Mouse (Mus musculus): ENCODE data around the gene Tmem88. TPM values are rescaled to one million over a fixed set of nuclear protein-coding genes. Genes with fewer than 3 reads are reported as not detected.
A peak's percentile ranks its signal among the peaks of the same experiment; 100 is the strongest.

The Tmem88 gene
- polyA plus RNA-seq, 1 experiment from 2014 or later: 6.2 TPM

- Histone ChIP-seq H3K27ac (replicated peaks) (peak overlapping the region; percentile 98), H3K4me3 (replicated peaks) (peak overlapping the region; percentile 65), H3K9ac (replicated peaks) (peak overlapping the region; percentile 91), H3K9me3 (replicated peaks) (no peaks in the 10 kb centered on the region), H3K27me3 (replicated peaks) (peaks cover 5% of the 10 kb centered on the region; the same call in 1 of the 2 replicates), H3K4me1 (peaks cover 78% of the 10 kb centered on the region), H3K4me2 (peak overlapping the region; percentile 96), H3K36me3 (peaks cover 10% of the 10 kb centered on the region)
- ATAC-seq (ENCODE audit: low FRiP score): peak; percentile 16; the same call in 1 of the 2 replicates
- WGBS: 2% methylated on average over 11 of the region's 25 CpGs
These were observed 17.8 kb upstream of the Tmem88 start for GRCm38 (mm10) chr11:69415668-69416451.

- Histone ChIP-seq H3K27ac (replicated peaks) (peak overlapping the region; percentile 98), H3K9ac (replicated peaks) (peak overlapping the region; percentile 91), H3K4me3 (replicated peaks) (peak overlapping the region; percentile 65), H3K9me3 (replicated peaks) (no peaks in the 10 kb centered on the region), H3K36me3 (peaks cover 10% of the 10 kb centered on the region), H3K4me1 (peaks cover 75% of the 10 kb centered on the region), H3K27me3 (replicated peaks) (no peaks in the 10 kb centered on the region), H3K4me2 (peak overlapping the region; percentile 96)
- WGBS: 0% methylated on average over 3 of the region's 3 CpGs
- ATAC-seq (ENCODE audit: low FRiP score): peak; percentile 1; the same call in 1 of the 2 replicates
These were observed 17.3 kb upstream of the Tmem88 start for GRCm38 (mm10) chr11:69415327-69415667.

GRCm38 (mm10) chr11:69414421-69415326 lies 16.6 kb upstream of the Tmem88 start:
- Histone ChIP-seq H3K4me3 (replicated peaks) (peak overlapping the region; percentile 65), H3K4me2 (peak overlapping the region; percentile 96), H3K27me3 (replicated peaks) (no peaks in the 10 kb centered on the region), H3K9me3 (replicated peaks) (no peaks in the 10 kb centered on the region), H3K27ac (replicated peaks) (peak overlapping the region; percentile 98), H3K36me3 (peaks cover 10% of the 10 kb centered on the region), H3K9ac (replicated peaks) (peak overlapping the region; percentile 91), H3K4me1 (peaks cover 75% of the 10 kb centered on the region)
- no peak for ATAC-seq (ENCODE audit: low FRiP score)
- WGBS: 9% methylated on average over 4 of the region's 4 CpGs

GRCm38 (mm10) chr11:69413221-69414181 lies 15.5 kb upstream of the Tmem88 start, which contains the start of gene Kdm6b:
Gene Kdm6b, minus strand, starts transcription at chr11:69413675.
- ATAC-seq (ENCODE audit: low FRiP score): no peak
- H3K4me1 ChIP-seq: peaks cover 79% of the 10 kb centered on the region
- H3K4me3 ChIP-seq (replicated peaks): peak within 1 kb of the TSS; percentile 65
- peak within 1 kb of the TSS; percentile 91 for H3K9ac ChIP-seq (replicated peaks)
- H3K27me3 ChIP-seq (replicated peaks): no peaks in the 10 kb centered on the region
- H3K27ac ChIP-seq (replicated peaks): peak within 1 kb of the TSS; percentile 98
- H3K36me3 ChIP-seq: peaks cover 10% of the 10 kb centered on the region
- peak within 1 kb of the TSS; percentile 96 for H3K4me2 ChIP-seq
- no peaks in the 10 kb centered on the region for H3K9me3 ChIP-seq (replicated peaks)
- WGBS: 32% methylated on average over 12 of the region's 12 CpGs

GRCm38 (mm10) chr11:69412548-69412947 lies 14.5 kb upstream of the Tmem88 start:
- peaks cover 16% of the 10 kb centered on the region for H3K36me3 ChIP-seq
- WGBS: 52% methylated on average over 7 of the region's 7 CpGs
- H3K9me3 ChIP-seq (replicated peaks): no peaks in the 10 kb centered on the region
- peak overlapping the region; percentile 98 for H3K27ac ChIP-seq (replicated peaks)
- peak overlapping the region; percentile 77 for H3K9ac ChIP-seq (replicated peaks)
- peak overlapping the region; percentile 65 for H3K4me3 ChIP-seq (replicated peaks)
- H3K27me3 ChIP-seq (replicated peaks): no peaks in the 10 kb centered on the region
- no peak for ATAC-seq (ENCODE audit: low FRiP score)
- peak overlapping the region; percentile 96 for H3K4me2 ChIP-seq
- peaks cover 79% of the 10 kb centered on the region for H3K4me1 ChIP-seq

- peak overlapping the region; percentile 65 for H3K4me3 ChIP-seq (replicated peaks)
- H3K4me2 ChIP-seq: peak overlapping the region; percentile 96
- no peaks in the 10 kb centered on the region for H3K9me3 ChIP-seq (replicated peaks)
- H3K4me1 ChIP-seq: peaks cover 77% of the 10 kb centered on the region
- H3K9ac ChIP-seq (replicated peaks): peak overlapping the region; percentile 77
- under 1% methylated on average over 38 of the region's 39 CpGs for WGBS
- H3K36me3 ChIP-seq: peaks cover 24% of the 10 kb centered on the region
- no peaks in the 10 kb centered on the region for H3K27me3 ChIP-seq (replicated peaks)
- peak overlapping the region; percentile 98 for H3K27ac ChIP-seq (replicated peaks)
- ATAC-seq (ENCODE audit: low FRiP score): no peak
These were observed 13.6 kb upstream of the Tmem88 start for GRCm38 (mm10) chr11:69411538-69412203.

GRCm38 (mm10) chr11:69411073-69411535 lies 13.1 kb upstream of the Tmem88 start:
- Histone ChIP-seq H3K4me3 (replicated peaks) (peak overlapping the region; percentile 65), H3K4me1 (peaks cover 75% of the 10 kb centered on the region), H3K9ac (replicated peaks) (peak overlapping the region; percentile 77), H3K36me3 (peaks cover 30% of the 10 kb centered on the region), H3K27ac (replicated peaks) (peak overlapping the region; percentile 98), H3K4me2 (peak overlapping the region; percentile 96), H3K27me3 (replicated peaks) (no peaks in the 10 kb centered on the region), H3K9me3 (replicated peaks) (no peaks in the 10 kb centered on the region)
- WGBS: 0% methylated on average over 26 of the region's 26 CpGs
- ATAC-seq (ENCODE audit: low FRiP score): peak; percentile 51

- Histone ChIP-seq H3K4me1 (peaks cover 75% of the 10 kb centered on the region), H3K4me2 (peak overlapping the region; percentile 96), H3K9me3 (replicated peaks) (no peaks in the 10 kb centered on the region), H3K27ac (replicated peaks) (peak overlapping the region; percentile 98), H3K4me3 (replicated peaks) (peak overlapping the region; percentile 65), H3K9ac (replicated peaks) (peak overlapping the region; percentile 77), H3K36me3 (peaks cover 36% of the 10 kb centered on the region), H3K27me3 (replicated peaks) (no peaks in the 10 kb centered on the region)
- WGBS: under 1% methylated on average over 41 of the region's 41 CpGs
- ATAC-seq (ENCODE audit: low FRiP score): 0 out of 2 replicates have a peak, but pooled peaks have one; percentile 8
These were observed 12.5 kb upstream of the Tmem88 start for GRCm38 (mm10) chr11:69410310-69411072.

GRCm38 (mm10) chr11:69410045-69410309 lies 11.9 kb upstream of the Tmem88 start:
- ATAC-seq (ENCODE audit: low FRiP score): no peak
- peak overlapping the region; percentile 98 for H3K27ac ChIP-seq (replicated peaks)
- no peaks in the 10 kb centered on the region for H3K9me3 ChIP-seq (replicated peaks)
- H3K4me3 ChIP-seq (replicated peaks): peak overlapping the region; percentile 65
- H3K36me3 ChIP-seq: peaks cover 41% of the 10 kb centered on the region
- peak overlapping the region; percentile 77 for H3K9ac ChIP-seq (replicated peaks)
- H3K4me1 ChIP-seq: peaks cover 72% of the 10 kb centered on the region
- no peaks in the 10 kb centered on the region for H3K27me3 ChIP-seq (replicated peaks)
- WGBS: under 1% methylated on average over 18 of the region's 18 CpGs
- H3K4me2 ChIP-seq: peak overlapping the region; percentile 96

All from neural tube, embryonic 15.5 days (tissue).